Mouse (Mus musculus): ENCODE data around the gene Zbtb2. TPM values are rescaled to one million over a fixed set of nuclear protein-coding genes. Genes with fewer than 3 reads are reported as not detected.

Gene Zbtb2
- polyA plus RNA-seq (2017; shearing (Covaris generic)) = 10 to 100 TPM; 46.2 to 64.2 TPM

DNA sequence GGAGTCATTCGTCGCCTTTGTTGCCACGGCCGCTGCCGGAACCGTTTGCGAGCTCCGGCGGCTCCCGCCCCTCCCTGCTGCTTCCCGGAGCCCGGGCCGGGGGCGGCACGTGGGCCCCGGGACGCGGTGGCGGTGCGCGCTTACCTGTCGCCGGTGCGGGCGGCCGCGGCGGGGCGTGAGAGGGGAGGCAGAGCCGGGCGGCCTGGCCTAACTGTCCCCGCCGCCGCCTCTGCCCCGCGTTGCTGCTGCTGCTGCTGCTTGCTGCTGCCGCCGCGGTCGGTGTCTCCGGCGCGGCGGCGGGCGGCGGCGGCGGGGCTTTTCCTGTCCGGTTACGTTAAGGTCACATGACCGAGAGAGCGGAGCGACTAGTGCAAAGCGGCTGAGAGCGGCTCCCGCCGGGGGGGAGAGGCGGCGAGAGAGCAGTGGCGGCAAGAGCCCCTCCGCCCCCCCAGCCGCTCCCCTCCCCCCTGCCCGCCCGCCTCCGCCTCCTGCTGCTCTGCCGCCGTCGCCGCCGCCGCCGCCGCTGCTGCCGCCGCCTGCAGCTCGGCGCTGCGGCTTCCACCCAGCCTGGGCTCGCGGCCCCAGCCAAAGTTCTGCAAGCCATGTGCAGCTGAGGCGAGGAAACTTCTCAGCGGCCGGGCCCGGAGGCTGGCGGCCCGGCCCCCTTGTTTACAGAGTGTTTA is at the start of gene Zbtb2:
Zbtb2 (minus strand) TSS at position 408 of the 683 bp plus-strand sequence.

DNA sequence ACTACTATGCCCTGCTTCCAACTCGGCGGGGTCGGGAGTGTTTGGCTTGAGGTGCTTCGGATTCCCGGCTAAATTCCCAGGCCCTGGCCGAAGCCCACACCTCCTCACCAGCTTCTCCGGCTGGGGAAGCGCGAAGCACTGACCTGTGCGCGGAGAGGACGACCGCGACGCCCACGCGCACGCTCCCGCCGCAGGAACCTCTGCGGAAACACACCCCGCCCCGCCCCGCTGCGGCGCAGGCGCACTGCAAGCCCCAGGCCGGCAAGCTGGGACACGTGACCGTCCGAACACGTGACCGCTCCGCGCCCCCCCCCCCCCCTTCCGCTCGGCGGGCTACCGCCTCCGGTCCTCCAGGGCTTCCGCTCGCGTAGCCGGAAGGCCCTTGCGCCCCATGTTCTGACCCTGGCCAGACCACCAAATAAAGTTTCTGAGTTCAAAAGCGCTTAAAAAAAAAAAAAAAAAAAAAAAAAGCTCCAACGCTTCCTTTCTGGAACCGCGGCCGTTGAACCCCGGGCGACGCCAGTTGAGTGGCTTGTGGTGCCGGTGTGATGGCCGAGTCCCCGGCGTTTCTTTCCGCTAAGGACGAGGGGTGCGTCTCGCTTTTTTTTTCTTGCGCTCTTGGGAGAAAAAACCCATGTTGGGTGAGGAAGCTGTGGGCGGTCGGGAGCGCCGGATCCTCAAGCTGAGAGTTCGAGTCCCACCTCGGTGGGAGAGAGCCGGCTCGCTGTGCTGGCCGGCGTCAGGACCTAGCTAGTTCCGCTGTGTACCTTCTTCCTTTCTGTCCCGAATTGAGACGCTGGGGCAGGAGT is 44.4 kb upstream of the Zbtb2 start, which contains the start of the genes Rmnd1 and Armt1:
Rmnd1 (minus strand) TSS at position 266 of the 809 bp plus-strand sequence.
Armt1 (plus strand) TSS at position 345 of the 809 bp plus-strand sequence.

Other genes with a start within 250 kb of the Zbtb2 start
- 1 to 10 TPM; 5.5 to 8.9 TPM for gene Akap12, start 121.7 kb downstream of the Zbtb2 start, polyA plus RNA-seq (2017; shearing (Covaris generic))
- 10 to 100 TPM; 48.8 to 60.6 TPM for gene Rmnd1, start 44.3 kb upstream of the Zbtb2 start, polyA plus RNA-seq (2017; shearing (Covaris generic))
- 10 to 100 TPM; 22.6 to 23.6 TPM for gene Armt1, start 44.4 kb upstream of the Zbtb2 start, polyA plus RNA-seq (2017; shearing (Covaris generic))
- gene Ccdc170, start 94.4 kb upstream of the Zbtb2 start, polyA plus RNA-seq (2017; shearing (Covaris generic)) = under 1 TPM in 1 of 2 experiments, not detected in 1; 0.94 TPM
- 1 to 10 TPM; 1.1 to 1.6 TPM for gene Esr1, start 223.5 kb upstream of the Zbtb2 start, polyA plus RNA-seq (2017; shearing (Covaris generic))